Mouse (Mus musculus) spleen, adult 2 months (tissue): Measurements from ENCODE around the gene Get4. TPM values are rescaled to one million over a fixed set of nuclear protein-coding genes. Genes with fewer than 3 reads are reported as not detected.

Experiments
- DNase-seq, 2 experiments: peaks; one replicate each; pipeline versions ENCODE4 v3.0.0 to v3.0.0-alpha.2; 2012 to 2021; ENCODE audit warnings: low spot score in 2 of 2, low read depth in 1 of 2
- H3K27ac ChIP-seq: fragments of 200-500 bp; 2 replicates; pipeline ENCODE4 v1.5.1; 2012; ENCODE audit warnings: low read length, inconsistent platforms; ENCODE audit not compliant: insufficient read depth
- H3K27me3 ChIP-seq: fragments of 200-500 bp; 2 replicates; pipeline ENCODE4 v1.6.1; 2012; ENCODE audit warnings: mild to moderate bottlenecking, moderate library complexity, low read length, inconsistent platforms; ENCODE audit not compliant: control insufficient read depth, insufficient read depth
- H3K36me3 ChIP-seq: fragments of 200-500 bp; 2 replicates; pipeline ENCODE4 v1.6.1; 2012; ENCODE audit warnings: mild to moderate bottlenecking, low read length, inconsistent platforms; ENCODE audit not compliant: control insufficient read depth, insufficient read depth
- H3K4me1 ChIP-seq: fragments of 200-500 bp; 2 replicates; pipeline ENCODE4 v1.6.1; 2011; ENCODE audit warnings: inconsistent platforms; ENCODE audit not compliant: control insufficient read depth, insufficient read depth, insufficient read length
- H3K4me3 ChIP-seq: fragments of 200-500 bp; 2 replicates; pipeline ENCODE4 v1.5.1; 2011; ENCODE audit warnings: mild to moderate bottlenecking, inconsistent platforms; ENCODE audit not compliant: insufficient read depth, insufficient read length; ENCODE audit errors: extremely low read depth
- CTCF ChIP-seq: fragments of 200-500 bp; IDR thresholded peaks from 2 replicates; pipeline ENCODE4 v1.5.1; 2011; ENCODE audit warnings: mild to moderate bottlenecking, inconsistent platforms; ENCODE audit not compliant: insufficient read depth, insufficient read length, insufficient replicate concordance; ENCODE audit errors: extremely low read depth
- POLR2A ChIP-seq: fragments of 200-500 bp; IDR thresholded peaks from 2 replicates; pipeline ENCODE4 v1.6.1; 2011; ENCODE audit warnings: low read depth, low read length, inconsistent platforms
- whole genome bisulfite sequencing: fragments of 180-500 bp; shearing (Covaris S2); methylation state at CpG from one replicate; pipeline ENCODE4 v1.1.7; 2018; 5-methylcytosine and 5-hydroxymethylcytosine counted together
- polyA plus RNA-seq: library from polyadenylated mRNA; depleted of rRNA; stranded (reverse); fragments of >200 nt; gene quantifications from 2 replicates; pipeline ENCODE4 v1.2.3, GENCODE M21; 2012

Get4 gene
- polyA plus RNA-seq, 1 experiment: 91.4 TPM

- TF ChIP-seq POLR2A: no peak
- TF ChIP-seq CTCF: no peak
- DNase-seq: no peak
- no peaks in the 10 kb centered on the region for H3K4me1 ChIP-seq
- H3K27ac ChIP-seq: no peak overlapping the region
- H3K27me3 ChIP-seq: no peaks in the 10 kb centered on the region
- 91% methylated on average over 8 of the region's 8 CpGs for WGBS
- H3K4me3 ChIP-seq: no peak overlapping the region
- H3K36me3 ChIP-seq: peaks cover 17% of the 10 kb centered on the region
These were observed 19.9 kb downstream of the Get4 start for GRCm38 (mm10) chr5:139271994-139272554.

GRCm38 (mm10) chr5:139277287-139277686, 25.2 kb downstream of the Get4 start:
- Histone ChIP-seq H3K4me3 (no peak overlapping the region), H3K4me1 (no peaks in the 10 kb centered on the region), H3K27me3 (no peaks in the 10 kb centered on the region), H3K27ac (no peak overlapping the region), H3K36me3 (peaks cover 2% of the 10 kb centered on the region; the same call in 1 of the 2 replicates)
- TF ChIP-seq POLR2A (no peak), CTCF (no peak)
- WGBS: 72% methylated on average over 8 of the region's 8 CpGs
- no peak for DNase-seq

DNA sequence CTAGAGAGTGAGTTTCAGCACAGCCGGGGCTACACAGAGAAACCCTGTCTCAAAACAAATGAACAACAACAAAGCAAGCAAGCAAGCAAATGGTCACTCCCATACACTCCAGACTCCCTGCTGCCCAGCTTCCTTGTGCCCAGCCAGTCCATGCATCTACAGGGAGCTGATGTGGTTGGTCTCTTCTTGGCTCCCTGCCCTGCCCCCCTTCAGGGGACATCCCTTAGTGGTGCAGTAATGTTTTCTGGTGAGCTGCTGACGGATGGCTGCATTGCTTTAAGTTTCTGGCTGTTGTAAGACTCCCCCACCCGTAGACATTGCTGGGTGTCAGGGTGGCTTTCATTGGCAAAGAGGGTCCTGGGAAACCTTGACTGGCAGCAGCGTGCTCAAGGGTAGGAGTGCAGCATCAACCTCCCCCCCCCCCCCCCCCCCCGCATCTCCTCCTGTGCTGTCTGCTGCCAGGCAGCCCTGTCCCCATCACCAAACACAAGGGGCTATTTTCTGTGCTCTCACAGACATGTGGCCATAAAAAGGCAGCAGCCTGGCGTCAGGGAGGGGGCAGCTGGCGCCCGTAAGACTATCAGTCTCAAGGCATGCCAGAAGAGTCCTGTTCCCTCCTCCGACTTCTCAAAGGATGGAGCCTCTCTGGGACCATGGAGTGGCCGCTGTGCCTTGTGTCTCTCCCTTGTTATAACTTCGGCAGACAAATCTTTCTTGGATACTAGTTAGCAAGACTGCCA, 29.4 kb downstream of the Get4 start:
- WGBS: 70% methylated on average over 10 of the region's 11 CpGs
- peaks cover 2% of the 10 kb centered on the region; the same call in 1 of the 2 replicates for H3K36me3 ChIP-seq
- DNase-seq: no peak
- no peak overlapping the region for H3K27ac ChIP-seq
- TF ChIP-seq POLR2A (no peak), CTCF (no peak)
- H3K4me3 ChIP-seq: no peak overlapping the region
- no peaks in the 10 kb centered on the region for H3K27me3 ChIP-seq
- peaks cover 24% of the 10 kb centered on the region; the same call in 1 of the 2 replicates for H3K4me1 ChIP-seq

- no peak for TF ChIP-seq POLR2A
- TF ChIP-seq CTCF: peak; percentile 97
- WGBS: 6% methylated on average over 15 of the region's 15 CpGs
- Histone ChIP-seq H3K4me1 (peaks cover 31% of the 10 kb centered on the region; the same call in 1 of the 2 replicates), H3K27ac (no peak overlapping the region), H3K27me3 (no peaks in the 10 kb centered on the region), H3K36me3 (peaks cover 2% of the 10 kb centered on the region; the same call in 1 of the 2 replicates), H3K4me3 (no peak overlapping the region)
- DNase-seq: peak; percentile 50 to 84
These were observed 30.1 kb downstream of the Get4 start for GRCm38 (mm10) chr5:139282191-139282590.

GRCm38 (mm10) chr5:139283460-139284180, 31.5 kb downstream of the Get4 start:
- Histone ChIP-seq H3K27ac (no peak overlapping the region), H3K4me1 (peaks cover 35% of the 10 kb centered on the region; the same call in 1 of the 2 replicates), H3K36me3 (peaks cover 2% of the 10 kb centered on the region; the same call in 1 of the 2 replicates), H3K27me3 (no peaks in the 10 kb centered on the region), H3K4me3 (no peak overlapping the region)
- 93% methylated on average over 14 of the region's 14 CpGs for WGBS
- DNase-seq: no peak
- TF ChIP-seq CTCF (no peak), POLR2A (no peak)

DNA sequence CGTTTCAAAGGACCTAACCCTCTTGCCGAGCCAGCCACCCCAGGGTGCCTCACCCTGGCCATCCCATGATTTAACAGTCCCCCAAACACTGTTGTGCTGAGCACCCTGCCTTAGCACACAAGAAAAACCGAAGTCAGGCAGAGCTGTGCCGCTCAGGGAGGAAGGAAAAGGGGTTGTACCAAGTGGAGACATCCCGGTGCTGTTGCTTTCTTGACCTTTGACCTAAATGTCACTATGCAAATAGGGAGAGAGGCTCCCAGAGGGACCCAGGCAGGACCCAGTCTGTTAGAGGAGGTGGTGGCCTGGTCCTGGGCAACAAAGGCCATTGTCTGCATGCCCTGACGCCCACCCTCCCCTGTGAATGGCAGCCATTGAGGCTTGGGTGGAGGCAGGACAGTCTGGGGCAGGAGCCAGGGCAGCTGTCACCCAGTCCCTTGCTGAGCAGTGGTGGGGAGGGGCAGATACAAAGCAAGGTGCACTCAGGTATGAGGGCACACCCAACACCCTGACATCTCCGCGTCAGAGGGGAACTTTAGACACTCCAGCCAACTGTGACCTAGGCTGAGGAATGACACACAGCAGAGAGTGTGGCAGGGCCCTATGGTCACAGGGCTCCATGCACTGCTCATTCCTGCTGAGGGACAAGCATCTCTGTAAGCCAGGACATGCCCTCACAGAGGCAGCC, 33.4 kb downstream of the Get4 start:
- 39% methylated on average over 8 of the region's 8 CpGs for WGBS
- Histone ChIP-seq H3K4me3 (no peak overlapping the region), H3K27ac (peak overlapping the region; percentile 61; the same call in 1 of the 2 replicates), H3K4me1 (peaks cover 43% of the 10 kb centered on the region; the same call in 1 of the 2 replicates), H3K36me3 (no peaks in the 10 kb centered on the region; the same call in 1 of the 2 replicates), H3K27me3 (no peaks in the 10 kb centered on the region)
- DNase-seq: peak in 1 of 2 experiments; percentile 26
- no peak for TF ChIP-seq POLR2A
- no peak for TF ChIP-seq CTCF
